Mouse (Mus musculus): Measurements from ENCODE around the gene Pex7.

- TF ChIP-seq CTCF (IDR thresholded peaks at IDR 0.05; ENCODE audit: extremely low read depth, insufficient read depth, low read length) = no peak
- TF ChIP-seq POLR2A (IDR thresholded peaks at IDR 0.05; ENCODE audit: extremely low read depth, insufficient read depth, low read length) = no peak
Observed at GRCm38 (mm10) chr10:19942621-19943020, 35.1 kb upstream of the Pex7 start.

Data from cortical plate, adult 2 months (tissue).